Mouse (Mus musculus): ENCODE results near the gene Hmgb1. TPM values are rescaled to one million over a fixed set of nuclear protein-coding genes. Genes with fewer than 3 reads are reported as not detected.
A peak's percentile ranks its signal among the peaks of the same experiment; 100 is the strongest.

Gene Hmgb1
- polyA plus RNA-seq, 1 experiment: 88.6 TPM

GRCm38 (mm10) chr5:149037729-149038128 is 146.6 kb downstream of the Hmgb1 start:
- Histone ChIP-seq H3K27me3 (ENCODE audit: control insufficient read depth, insufficient read depth, insufficient read length) (no peaks in the 10 kb centered on the region), H3K79me2 (ENCODE audit: control insufficient read depth, insufficient read depth) (no peaks in the 10 kb centered on the region), H3K4me2 (ENCODE audit: low read depth) (no peak overlapping the region), H3K36me3 (ENCODE audit: control insufficient read depth, insufficient read depth) (no peaks in the 10 kb centered on the region), H3ac (ENCODE audit: control insufficient read depth, insufficient read length) (no peak overlapping the region), H3K4me3 (no peak overlapping the region)
- TF ChIP-seq MYOG (IDR thresholded peaks at IDR 0.05; ENCODE audit: control insufficient read depth in 1 of 3, insufficient read depth in 1 of 3, insufficient read length in 2 of 3, low read depth in 2 of 3) (no peak), POLR2AphosphoS2 (IDR thresholded peaks at IDR 0.05; ENCODE audit: insufficient read length, low read depth) (no peak), REST (IDR thresholded peaks at IDR 0.05; ENCODE audit: insufficient read depth, insufficient read length) (no peak)

- TF ChIP-seq MYOD1 (IDR thresholded peaks at IDR 0.05; ENCODE audit: control insufficient read depth in 1 of 3, insufficient read length in 2 of 3, low read depth in 2 of 3) (no peak), POLR2A (IDR thresholded peaks at IDR 0.05; ENCODE audit: insufficient read length, low read depth) (no peak), POLR2AphosphoS2 (IDR thresholded peaks at IDR 0.05; ENCODE audit: insufficient read length, low read depth) (no peak), CEBPB (IDR thresholded peaks at IDR 0.05; ENCODE audit: insufficient read depth, poor library complexity, severe bottlenecking) (no peak), TCF3 (IDR thresholded peaks at IDR 0.05; ENCODE audit: insufficient read length, low read depth) (no peak), E2F4 (IDR thresholded peaks at IDR 0.05; ENCODE audit: insufficient read depth) (no peak), TCF12 (IDR thresholded peaks at IDR 0.05; ENCODE audit: insufficient read depth, poor library complexity, severe bottlenecking) (no peak), REST (IDR thresholded peaks at IDR 0.05; ENCODE audit: insufficient read depth, insufficient read length) (no peak), MAX (IDR thresholded peaks at IDR 0.05; ENCODE audit: low read depth) (no peak), USF1 (IDR thresholded peaks at IDR 0.05; ENCODE audit: low read depth) (no peak), SRF (IDR thresholded peaks at IDR 0.05; ENCODE audit: control insufficient read depth, insufficient read length, low read depth) (no peak), MYOG (IDR thresholded peaks at IDR 0.05; ENCODE audit: control insufficient read depth in 1 of 3, insufficient read depth in 1 of 3, insufficient read length in 2 of 3, low read depth in 2 of 3) (no peak)
- Histone ChIP-seq H3K4me2 (ENCODE audit: low read depth) (no peak overlapping the region), H3K36me3 (ENCODE audit: control insufficient read depth, insufficient read depth) (no peaks in the 10 kb centered on the region), H3ac (ENCODE audit: control insufficient read depth, insufficient read length) (no peak overlapping the region), H3K4me3 (no peak overlapping the region), H3K79me2 (ENCODE audit: control insufficient read depth, insufficient read depth) (no peaks in the 10 kb centered on the region), H3K27me3 (ENCODE audit: control insufficient read depth, insufficient read depth, insufficient read length) (no peaks in the 10 kb centered on the region)
Measured at GRCm38 (mm10) chr5:149036920-149037319, 147.4 kb downstream of the Hmgb1 start.

GRCm38 (mm10) chr5:149032438-149032837 is 151.9 kb downstream of the Hmgb1 start:
- TF ChIP-seq CEBPB (IDR thresholded peaks at IDR 0.05; ENCODE audit: insufficient read depth, poor library complexity, severe bottlenecking) (no peak), SRF (IDR thresholded peaks at IDR 0.05; ENCODE audit: control insufficient read depth, insufficient read length, low read depth) (no peak)
- Histone ChIP-seq H3K27me3 (ENCODE audit: control insufficient read depth, insufficient read depth, insufficient read length) (no peaks in the 10 kb centered on the region), H3K4me2 (ENCODE audit: low read depth) (no peak overlapping the region), H3K79me2 (ENCODE audit: control insufficient read depth, insufficient read depth) (no peaks in the 10 kb centered on the region), H3K36me3 (ENCODE audit: control insufficient read depth, insufficient read depth) (no peaks in the 10 kb centered on the region), H3ac (ENCODE audit: control insufficient read depth, insufficient read length) (no peak overlapping the region), H3K4me3 (no peak overlapping the region)

- Histone ChIP-seq H3ac (ENCODE audit: control insufficient read depth, insufficient read length) (no peak overlapping the region), H3K4me2 (ENCODE audit: low read depth) (peak overlapping the region; percentile 76), H3K27me3 (ENCODE audit: control insufficient read depth, insufficient read depth, insufficient read length) (no peaks in the 10 kb centered on the region), H3K36me3 (ENCODE audit: control insufficient read depth, insufficient read depth) (no peaks in the 10 kb centered on the region), H3K4me3 (peak overlapping the region; percentile 15), H3K79me2 (ENCODE audit: control insufficient read depth, insufficient read depth) (no peaks in the 10 kb centered on the region)
- TF ChIP-seq MYOG (IDR thresholded peaks at IDR 0.05; ENCODE audit: control insufficient read depth in 1 of 3, insufficient read depth in 1 of 3, insufficient read length in 2 of 3, low read depth in 2 of 3) (peak; percentile 57 to 88 (median 76)), SRF (IDR thresholded peaks at IDR 0.05; ENCODE audit: control insufficient read depth, insufficient read length, low read depth) (peak; percentile 35), REST (IDR thresholded peaks at IDR 0.05; ENCODE audit: insufficient read depth, insufficient read length) (no peak), E2F4 (IDR thresholded peaks at IDR 0.05; ENCODE audit: insufficient read depth) (no peak), TCF3 (IDR thresholded peaks at IDR 0.05; ENCODE audit: insufficient read length, low read depth) (peak; percentile 27), MAX (IDR thresholded peaks at IDR 0.05; ENCODE audit: low read depth) (no peak), TCF12 (IDR thresholded peaks at IDR 0.05; ENCODE audit: insufficient read depth, poor library complexity, severe bottlenecking) (peak; percentile 67), MYOD1 (IDR thresholded peaks at IDR 0.05; ENCODE audit: control insufficient read depth in 1 of 3, insufficient read length in 2 of 3, low read depth in 2 of 3) (peak; percentile 84 to 98 (median 97)), POLR2AphosphoS2 (IDR thresholded peaks at IDR 0.05; ENCODE audit: insufficient read length, low read depth) (peak; percentile 57), CEBPB (IDR thresholded peaks at IDR 0.05; ENCODE audit: insufficient read depth, poor library complexity, severe bottlenecking) (0 out of 2 replicates have a peak, but pooled peaks have one; percentile 25)
Measured at GRCm38 (mm10) chr5:149031199-149031750, 153.0 kb downstream of the Hmgb1 start.

- no peaks in the 10 kb centered on the region for H3K27me3 ChIP-seq (ENCODE audit: control insufficient read depth, insufficient read depth, insufficient read length)
- H3K79me2 ChIP-seq (ENCODE audit: control insufficient read depth, insufficient read depth): no peaks in the 10 kb centered on the region
- no peak overlapping the region for H3K4me2 ChIP-seq (ENCODE audit: low read depth)
- TF ChIP-seq MAX (IDR thresholded peaks at IDR 0.05; ENCODE audit: low read depth): no peak
- TF ChIP-seq POLR2A (IDR thresholded peaks at IDR 0.05; ENCODE audit: insufficient read length, low read depth): no peak
- TF ChIP-seq TCF12 (IDR thresholded peaks at IDR 0.05; ENCODE audit: insufficient read depth, poor library complexity, severe bottlenecking): no peak
- no peak for TF ChIP-seq MYOD1 (IDR thresholded peaks at IDR 0.05; ENCODE audit: control insufficient read depth in 1 of 3, insufficient read length in 2 of 3, low read depth in 2 of 3)
- TF ChIP-seq REST (IDR thresholded peaks at IDR 0.05; ENCODE audit: insufficient read depth, insufficient read length): no peak
- TF ChIP-seq E2F4 (IDR thresholded peaks at IDR 0.05; ENCODE audit: insufficient read depth): no peak
- TF ChIP-seq USF1 (IDR thresholded peaks at IDR 0.05; ENCODE audit: low read depth): no peak
- TF ChIP-seq CEBPB (IDR thresholded peaks at IDR 0.05; ENCODE audit: insufficient read depth, poor library complexity, severe bottlenecking): no peak
- TF ChIP-seq TCF3 (IDR thresholded peaks at IDR 0.05; ENCODE audit: insufficient read length, low read depth): no peak
- no peak for TF ChIP-seq SRF (IDR thresholded peaks at IDR 0.05; ENCODE audit: control insufficient read depth, insufficient read length, low read depth)
- TF ChIP-seq POLR2AphosphoS2 (IDR thresholded peaks at IDR 0.05; ENCODE audit: insufficient read length, low read depth): no peak
- TF ChIP-seq MYOG (IDR thresholded peaks at IDR 0.05; ENCODE audit: control insufficient read depth in 1 of 3, insufficient read depth in 1 of 3, insufficient read length in 2 of 3, low read depth in 2 of 3): no peak
- H3ac ChIP-seq (ENCODE audit: control insufficient read depth, insufficient read length): no peak overlapping the region
- no peak overlapping the region for H3K4me3 ChIP-seq
- no peaks in the 10 kb centered on the region for H3K36me3 ChIP-seq (ENCODE audit: control insufficient read depth, insufficient read depth)
Measured at GRCm38 (mm10) chr5:149030103-149030502, 154.2 kb downstream of the Hmgb1 start.
